Mouse (Mus musculus) heart, postnatal 0 days (tissue): ENCODE data around the gene Dapp1. TPM values are rescaled to one million over a fixed set of nuclear protein-coding genes. Genes with fewer than 3 reads are reported as not detected.
A peak's percentile ranks its signal among the peaks of the same experiment; 100 is the strongest.

Source experiments
- ATAC-seq: fragments of 200-750 bp; cut with Nextera tagmentation; 2 replicates; pipeline ENCODE4 v1.8.0; 2017; ENCODE audit warnings: low read depth, moderate number of reproducible peaks, moderate library complexity; ENCODE audit not compliant: insufficient read depth
- DNase-seq: peaks from one replicate; pipeline ENCODE4 v3.0.0-alpha.2; 2016; ENCODE audit warnings: low spot score
- H3K27ac ChIP-seq: fragments of 300-500 bp; sonication (generic); 2 replicates; pipeline ENCODE4 v1.5.1; 2014; ENCODE audit warnings: low read depth, mild to moderate bottlenecking
- H3K27me3 ChIP-seq: fragments of 300-500 bp; sonication (generic); 2 replicates; pipeline ENCODE4 v1.6.1; 2014; ENCODE audit warnings: low read length, mixed read lengths; ENCODE audit not compliant: control insufficient read depth, insufficient read depth
- H3K36me3 ChIP-seq: fragments of 300-500 bp; sonication (generic); replicated peaks from 2 replicates; pipeline ENCODE4 v1.6.1; 2014; ENCODE audit warnings: low read length, mixed read lengths; ENCODE audit not compliant: control insufficient read depth, insufficient read depth
- H3K4me1 ChIP-seq: fragments of 300-500 bp; sonication (generic); 2 replicates; pipeline ENCODE4 v1.6.1; 2014; ENCODE audit warnings: antibody characterized with exemption; ENCODE audit not compliant: control insufficient read depth, insufficient read depth
- H3K4me2 ChIP-seq: fragments of 300-500 bp; sonication (generic); 2 replicates; pipeline ENCODE4 v1.6.1; 2014; ENCODE audit warnings: low read depth, mild to moderate bottlenecking, low read length, moderate library complexity
- H3K4me3 ChIP-seq: fragments of 300-500 bp; sonication (generic); 2 replicates; pipeline ENCODE4 v1.5.1; 2014; ENCODE audit warnings: low read depth, low read length
- H3K9ac ChIP-seq: fragments of 300-500 bp; sonication (generic); replicated peaks from 2 replicates; pipeline ENCODE4 v1.6.1; 2014; ENCODE audit warnings: low read depth, low read length, mixed read lengths
- H3K9me3 ChIP-seq: fragments of 300-500 bp; sonication (generic); replicated peaks from 2 replicates; pipeline ENCODE4 v1.6.1; 2016; ENCODE audit warnings: low read length; ENCODE audit not compliant: control insufficient read depth
- CTCF ChIP-seq: IDR thresholded peaks from 2 replicates; pipeline ENCODE4 v1.5.1; 2016; ENCODE audit warnings: antibody characterized with exemption, control low read depth, low read depth
- EP300 ChIP-seq: IDR thresholded peaks from 2 replicates; pipeline ENCODE4 v1.6.1; 2016; ENCODE audit warnings: antibody characterized with exemption, low read depth
- WGBS: fragments of 180-500 bp; shearing (Covaris S2); extraction: QIAGEN DNeasy Blood & Tissue Kit; methylation state at CpG from one replicate; pipeline ENCODE4 v1.1.7; 2014; 5-methylcytosine and 5-hydroxymethylcytosine counted together
- polyA plus RNA-seq: library from polyadenylated mRNA; unstranded; fragments of >200 nt; fragmentation: Nextera tagmentation; extraction: Ambion mirVana; gene quantifications from 2 replicates; pipeline ENCODE4 v1.2.1, GENCODE M21; 2015
- total RNA-seq: library from RNA; depleted of rRNA; stranded (reverse); fragments of >200 nt; gene quantifications from 2 replicates; pipeline ENCODE4 v1.2.3, GENCODE M21; 2014; ENCODE audit warnings: low replicate concordance

Dapp1 gene
- total and polyA plus RNA-seq, 2 experiments from 2014 or later, result 11.1 to 11.8 TPM

GRCm38 (mm10) chr3:137933986-137934385, 47.4 kb downstream of the Dapp1 start:
- WGBS, result 63% methylated on average over 3 of the region's 3 CpGs
- H3K36me3 ChIP-seq, result peaks cover 52% of the 10 kb centered on the region
- no peaks in the 10 kb centered on the region for H3K27me3 ChIP-seq
- TF ChIP-seq EP300 (no peak), CTCF (no peak)
- no peaks in the 10 kb centered on the region for H3K9me3 ChIP-seq
- DNase-seq (no peak), ATAC-seq (no peak)
- no peak overlapping the region for H3K4me3 ChIP-seq
- no peak overlapping the region; the same call in 1 of the 2 replicates for H3K27ac ChIP-seq
- no peak overlapping the region for H3K9ac ChIP-seq
- no peaks in the 10 kb centered on the region for H3K4me1 ChIP-seq
- no peak overlapping the region for H3K4me2 ChIP-seq

- no peak overlapping the region for H3K27ac ChIP-seq
- no peaks in the 10 kb centered on the region for H3K9me3 ChIP-seq
- H3K36me3 ChIP-seq, result peaks cover 55% of the 10 kb centered on the region
- no peak overlapping the region for H3K9ac ChIP-seq
- no peak overlapping the region for H3K4me2 ChIP-seq
- H3K4me1 ChIP-seq, result no peaks in the 10 kb centered on the region
- TF ChIP-seq CTCF (no peak), EP300 (no peak)
- H3K4me3 ChIP-seq, result no peak overlapping the region
- DNase-seq (no peak), ATAC-seq (no peak)
- 66% methylated on average over 7 of the region's 7 CpGs for WGBS
- H3K27me3 ChIP-seq, result no peaks in the 10 kb centered on the region
Observed at GRCm38 (mm10) chr3:137932748-137933147, 48.6 kb downstream of the Dapp1 start.

- 72% methylated on average over 3 of the region's 3 CpGs for WGBS
- no peak for TF ChIP-seq EP300
- no peak for TF ChIP-seq CTCF
- Histone ChIP-seq H3K36me3 (peaks cover 71% of the 10 kb centered on the region), H3K9ac (no peak overlapping the region), H3K27ac (no peak overlapping the region), H3K4me2 (no peak overlapping the region), H3K9me3 (no peaks in the 10 kb centered on the region), H3K27me3 (no peaks in the 10 kb centered on the region), H3K4me3 (no peak overlapping the region), H3K4me1 (no peaks in the 10 kb centered on the region)
- no peak for DNase-seq
- ATAC-seq, result no peak
Observed at GRCm38 (mm10) chr3:137929940-137930339, 51.4 kb downstream of the Dapp1 start.

- no peak overlapping the region for H3K9ac ChIP-seq
- DNase-seq, result no peak
- no peak overlapping the region for H3K4me2 ChIP-seq
- H3K27me3 ChIP-seq, result no peaks in the 10 kb centered on the region
- WGBS, result 82% methylated on average over 4 of the region's 4 CpGs
- no peak for TF ChIP-seq CTCF
- no peak for TF ChIP-seq EP300
- ATAC-seq, result no peak
- no peaks in the 10 kb centered on the region for H3K9me3 ChIP-seq
- H3K27ac ChIP-seq, result no peak overlapping the region
- H3K4me1 ChIP-seq, result no peaks in the 10 kb centered on the region
- peaks cover 69% of the 10 kb centered on the region for H3K36me3 ChIP-seq
- H3K4me3 ChIP-seq, result no peak overlapping the region
Observed at GRCm38 (mm10) chr3:137927010-137927409, 54.3 kb downstream of the Dapp1 start.

GRCm38 (mm10) chr3:137920594-137920993, 60.8 kb downstream of the Dapp1 start:
- no peak overlapping the region for H3K4me3 ChIP-seq
- 91% methylated on average over 4 of the region's 4 CpGs for WGBS
- H3K9ac ChIP-seq, result no peak overlapping the region
- no peak for TF ChIP-seq CTCF
- TF ChIP-seq EP300, result no peak
- no peak overlapping the region for H3K27ac ChIP-seq
- H3K9me3 ChIP-seq, result no peaks in the 10 kb centered on the region
- H3K27me3 ChIP-seq, result no peaks in the 10 kb centered on the region
- H3K4me1 ChIP-seq, result peaks cover 14% of the 10 kb centered on the region
- no peak overlapping the region for H3K4me2 ChIP-seq
- H3K36me3 ChIP-seq, result peaks cover 37% of the 10 kb centered on the region
- DNase-seq, result no peak
- no peak for ATAC-seq

- Histone ChIP-seq H3K27ac (no peak overlapping the region; the same call in 1 of the 2 replicates), H3K4me2 (peak overlapping the region; percentile 84), H3K9me3 (no peaks in the 10 kb centered on the region), H3K27me3 (no peaks in the 10 kb centered on the region), H3K4me1 (peaks cover 14% of the 10 kb centered on the region), H3K36me3 (peaks cover 26% of the 10 kb centered on the region), H3K4me3 (peak overlapping the region; percentile 90), H3K9ac (0 out of 2 replicates have a peak overlapping the region, but pooled peaks have one; percentile 87)
- ATAC-seq, result no peak
- TF ChIP-seq EP300 (no peak), CTCF (no peak)
- WGBS, result 89% methylated on average over 7 of the region's 7 CpGs
- no peak for DNase-seq
Observed at GRCm38 (mm10) chr3:137919398-137919797, 61.9 kb downstream of the Dapp1 start.
